Mouse (Mus musculus) forebrain, embryonic 12.5 days (tissue): ENCODE measurements around the gene Tent5d. TPM values are rescaled to one million over a fixed set of nuclear protein-coding genes. Genes with fewer than 3 reads are reported as not detected.

Experiments used
- polyA plus RNA-seq: library from polyadenylated mRNA; unstranded; fragments of >200 nt; fragmentation: Nextera tagmentation; extraction: Ambion mirVana; gene quantifications from 2 replicates; pipeline ENCODE4 v1.2.1, GENCODE M21; 2016

Gene Tent5d
- polyA plus RNA-seq, 1 experiment from 2014 or later: 0.28 TPM

Other genes starting within 250 kb of the Tent5d start
- 0.37 and 0.68 TPM in 2 replicates for gene Tbx22, start 124.6 kb upstream of the Tent5d start, polyA plus RNA-seq
- gene 2610002M06Rik, start 23.7 kb downstream of the Tent5d start, polyA plus RNA-seq: 10.3 and 10.4 TPM in 2 replicates
- not detected in 2 replicates for gene Gm732, start 155.9 kb downstream of the Tent5d start, polyA plus RNA-seq